Mouse (Mus musculus) spleen, postnatal 36 days (tissue): ENCODE measurements at regions not wholly inside any gene's neighbourhood (a gene's known extent, or its start where the extent isn't known, plus 50 kb on each side); places are given as distances from the start of the nearest gene placed in this dataset.
A peak's percentile ranks its signal among the peaks of the same experiment; 100 is the strongest.
"Not testable (repeated sequence)": the region's sequence is repeated elsewhere in the genome, so short reads cannot be mapped to it uniquely, and the experiment has no call there.

ENCODE experiments used
- DNase-seq, 2 experiments: peaks; one replicate each; pipeline ENCODE4 v3.0.0; 2022; ENCODE audit warnings: low spot score in 2 of 2, mixed read lengths in 1 of 2

DNA sequence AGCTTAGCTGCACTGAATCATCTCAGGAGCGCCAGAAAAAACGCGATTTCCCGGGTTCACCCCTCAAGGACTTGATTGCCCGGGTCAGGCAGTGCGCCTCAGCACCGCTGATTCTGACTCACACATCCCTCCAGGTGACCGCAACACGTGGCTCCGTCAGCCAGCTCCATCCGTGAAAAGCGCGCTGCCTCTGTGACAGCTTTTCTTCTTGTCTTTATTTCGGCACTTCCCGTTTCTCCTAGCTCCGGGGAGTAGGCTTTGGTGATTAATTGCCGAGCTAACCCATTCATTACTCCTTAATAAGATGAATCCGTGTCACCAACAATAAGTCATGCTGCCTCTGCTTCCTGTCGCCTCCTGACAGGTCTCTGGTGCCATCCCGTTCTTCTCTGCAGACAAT is 108.6 kb downstream of the Katnal1 start:
- peak in 1 of 2 experiments; percentile 20 for DNase-seq

- DNase-seq: peak; percentile 22 to 45
Measured at GRCm38 (mm10) chr5:148819423-148819822, 109.7 kb downstream of the Katnal1 start.

GRCm38 (mm10) chr5:148818746-148819145 is 110.4 kb downstream of the Katnal1 start:
- DNase-seq: no peak

GRCm38 (mm10) chr5:148812840-148813239 is 116.3 kb downstream of the Katnal1 start:
- DNase-seq: no peak

DNA sequence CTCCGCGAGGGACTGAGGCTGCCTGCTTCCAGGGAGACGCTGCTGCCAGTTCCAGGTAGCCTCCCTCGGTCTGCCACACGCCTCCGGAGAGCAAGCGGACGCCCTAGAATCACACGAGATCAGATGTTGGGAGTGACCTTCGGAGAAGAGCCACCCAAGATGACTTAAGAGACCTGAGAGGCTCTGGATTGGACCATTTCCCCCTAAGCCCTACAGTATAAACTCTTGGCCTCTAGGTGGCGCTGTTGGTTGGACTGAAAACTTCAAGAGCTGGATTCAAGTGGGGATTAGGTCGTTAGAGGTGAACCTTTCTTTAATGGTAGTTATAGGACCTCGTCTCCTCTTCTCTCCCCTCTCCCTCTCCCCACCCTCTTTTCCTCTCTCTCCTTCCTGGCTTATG is 117.1 kb downstream of the Katnal1 start:
- peak; percentile 50 to 70 for DNase-seq

DNA sequence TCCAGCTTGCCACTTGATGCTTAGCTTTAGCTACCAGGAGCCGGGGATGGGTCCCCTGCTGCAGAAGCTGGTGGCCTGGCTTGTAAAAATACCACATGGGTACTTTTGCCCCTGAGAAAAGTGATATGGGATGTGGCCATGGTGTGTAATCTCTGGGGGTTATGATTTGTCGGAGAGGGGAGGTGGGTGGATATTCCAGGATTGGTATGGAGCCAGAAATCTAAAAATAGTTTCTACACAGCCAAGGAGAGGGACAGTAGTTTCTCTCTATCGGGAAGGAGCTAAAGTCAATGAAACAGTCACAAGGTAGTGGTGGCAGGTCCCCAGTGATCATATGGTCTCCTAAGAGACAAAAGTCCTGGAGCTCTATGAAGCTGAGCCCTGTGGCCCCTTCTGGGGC is 119.6 kb downstream of the Katnal1 start:
- no peak for DNase-seq

GRCm38 (mm10) chr5:148809055-148809454 is 120.1 kb downstream of the Katnal1 start:
- DNase-seq: no peak

DNA sequence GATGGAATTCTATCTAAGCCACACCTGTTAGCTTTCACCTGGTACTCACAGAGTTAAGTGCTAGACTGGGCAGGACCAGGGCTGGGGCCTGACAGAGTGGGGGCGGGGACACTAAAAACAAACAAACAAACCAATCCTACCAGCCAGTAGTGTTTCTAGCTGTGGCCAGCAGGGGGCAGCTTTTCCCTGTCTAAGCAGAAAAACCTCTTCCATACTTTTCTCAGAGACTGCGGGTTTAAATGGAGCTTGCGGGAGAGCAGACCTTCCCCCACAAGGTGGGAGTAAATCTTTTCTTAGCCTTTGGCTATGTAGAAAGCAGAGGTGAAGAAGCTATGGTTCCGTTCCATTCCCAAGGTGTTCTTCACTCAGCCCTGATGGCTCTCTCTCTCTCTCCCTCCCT is 120.7 kb downstream of the Katnal1 start:
- peak in 1 of 2 experiments; percentile 12 for DNase-seq

- DNase-seq: no peak
Measured at GRCm38 (mm10) chr5:148807612-148808011, 121.5 kb downstream of the Katnal1 start.

GRCm38 (mm10) chr5:148805030-148805429 is 124.1 kb downstream of the Katnal1 start:
- DNase-seq: no peak

DNA sequence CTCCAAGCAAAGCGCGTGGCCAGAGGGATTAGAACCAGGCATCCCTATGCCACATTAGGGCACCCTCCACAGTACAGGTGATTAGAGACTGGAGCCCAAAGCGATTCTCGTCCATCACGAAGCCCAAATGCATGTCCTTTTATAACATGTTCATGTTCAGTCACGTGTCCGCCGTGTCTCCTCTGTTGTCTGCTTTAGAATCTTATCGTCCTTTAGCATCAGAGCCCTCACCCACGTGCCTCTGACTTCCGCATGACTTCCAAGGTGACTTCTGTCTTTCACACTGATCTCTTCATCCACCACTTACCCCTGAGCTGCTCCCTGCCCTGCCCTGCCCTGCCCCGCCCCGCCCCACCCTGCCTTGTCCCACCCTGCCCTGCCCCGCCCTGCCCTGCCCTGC is 125.3 kb downstream of the Katnal1 start:
- no peak for DNase-seq

GRCm38 (mm10) chr5:148802720-148803119 is 126.4 kb downstream of the Katnal1 start:
- no peak for DNase-seq

- no peak for DNase-seq
Measured at GRCm38 (mm10) chr5:148798541-148798940, 130.6 kb downstream of the Katnal1 start.

GRCm38 (mm10) chr5:148796072-148796471 is 133.0 kb downstream of the Katnal1 start:
- no peak for DNase-seq

GRCm38 (mm10) chr5:148794465-148794864 is 134.7 kb downstream of the Katnal1 start:
- DNase-seq: peak; percentile 31 to 42

DNA sequence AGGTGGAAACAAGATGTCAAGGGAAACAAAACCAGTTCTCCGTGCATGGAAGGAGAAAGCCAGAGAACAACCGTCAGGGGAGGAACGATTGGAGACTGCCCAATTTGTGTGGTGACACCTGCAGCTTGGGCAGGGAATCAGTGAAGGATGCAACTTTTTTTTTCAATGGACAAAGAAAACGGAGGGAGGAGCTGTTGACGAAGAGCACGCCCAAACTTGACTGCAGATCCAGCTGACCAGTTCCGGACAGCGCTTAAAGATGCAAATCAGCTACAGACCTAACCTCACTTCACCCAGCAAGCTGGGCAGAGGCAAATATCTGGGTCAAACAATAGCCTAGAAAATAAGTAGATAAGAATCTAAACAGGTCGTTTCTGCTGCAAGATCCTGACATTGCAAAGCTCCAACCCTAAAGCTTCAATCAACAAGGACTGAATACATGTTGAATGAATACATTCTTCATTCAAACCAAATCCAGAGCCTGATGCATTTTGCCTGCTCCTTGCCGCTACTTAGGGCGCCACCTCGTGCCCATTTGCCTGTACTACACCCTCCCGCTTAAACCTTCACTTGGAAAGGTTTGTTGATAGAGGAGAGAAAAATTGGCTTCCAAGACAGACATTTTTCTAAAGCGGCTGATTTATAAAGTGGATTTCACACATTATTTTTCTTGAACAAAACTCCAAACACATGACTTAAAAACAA is 136.2 kb downstream of the Katnal1 start:
- peak; percentile 64 to 72 for DNase-seq

GRCm38 (mm10) chr5:148791651-148792050 is 137.5 kb downstream of the Katnal1 start:
- DNase-seq: no peak

GRCm38 (mm10) chr5:148790343-148790742 is 138.8 kb downstream of the Katnal1 start:
- not testable (repeated sequence) for DNase-seq

DNA sequence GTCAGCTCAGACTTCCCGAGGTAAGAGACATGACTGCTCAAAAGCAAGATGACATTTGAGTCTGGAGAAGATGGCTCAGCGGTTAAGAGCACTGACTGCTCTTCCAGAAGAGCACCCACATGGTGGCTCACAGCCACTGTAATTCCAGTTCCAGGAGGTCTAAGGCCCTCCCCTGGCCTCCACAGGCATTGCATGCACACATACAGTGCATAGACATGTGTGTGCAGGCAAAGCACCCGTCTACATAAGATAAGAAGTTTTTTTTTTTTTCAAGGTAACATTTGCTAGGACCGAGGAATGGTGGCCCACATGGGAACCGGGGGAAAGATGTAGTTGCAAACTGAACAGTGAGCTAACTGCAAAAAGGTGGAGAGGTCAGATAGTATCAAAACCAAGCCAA is 139.3 kb downstream of the Katnal1 start:
- DNase-seq: no peak

GRCm38 (mm10) chr5:148789147-148789566 is 140.0 kb downstream of the Katnal1 start:
- DNase-seq: no peak

DNA sequence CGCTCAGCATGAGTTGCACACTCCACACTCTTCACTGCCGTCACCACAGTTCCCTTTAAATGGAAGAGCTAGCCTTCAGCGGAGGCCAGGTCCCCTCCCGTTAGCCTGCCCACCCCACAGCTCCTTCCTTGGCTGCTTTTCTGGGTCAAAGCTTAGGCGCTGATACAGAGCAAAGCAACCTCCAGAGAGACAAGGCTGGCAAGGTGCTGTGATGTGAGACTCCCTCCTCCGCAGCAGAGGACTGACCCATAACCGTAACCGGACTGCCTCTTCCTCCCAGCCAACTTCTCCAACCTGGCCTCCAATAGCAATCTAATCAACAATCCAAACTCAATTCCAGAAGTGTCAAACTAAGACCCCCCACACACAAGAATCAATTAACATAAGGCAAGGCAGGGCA is 140.4 kb downstream of the Katnal1 start:
- no peak for DNase-seq

GRCm38 (mm10) chr5:148787270-148787669 is 141.8 kb downstream of the Katnal1 start:
- DNase-seq: no peak

DNA sequence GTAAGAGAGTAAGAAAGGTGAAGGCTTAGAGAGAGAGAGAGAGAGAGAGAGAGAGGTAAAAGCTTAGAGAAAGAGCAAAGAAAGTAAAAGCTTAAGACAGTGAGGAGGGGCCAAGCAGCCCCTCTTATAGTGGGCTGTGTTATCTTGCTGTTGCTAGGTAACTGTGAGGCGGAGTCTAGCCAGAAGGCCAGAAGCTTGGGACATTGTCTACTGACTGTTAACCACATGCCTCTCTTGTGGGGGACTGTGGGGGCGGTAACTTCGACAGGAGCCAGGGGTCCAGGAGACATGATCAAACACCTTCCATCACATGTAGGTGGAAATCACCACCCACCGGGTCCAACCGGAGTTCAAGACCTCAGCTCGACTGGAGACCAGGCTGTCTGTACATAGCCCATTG is 148.0 kb downstream of the Katnal1 start:
- not testable (repeated sequence) for DNase-seq
